Mouse (Mus musculus) right cerebral cortex, postnatal 10 days (tissue): ENCODE results near the gene Gm49321.

Experiments used
- DNase-seq, 2 experiments: peaks; one replicate each; pipeline ENCODE4 v3.0.0; 2021; ENCODE audit warnings: low spot score in 2 of 2

The Gm49321 gene

DNA sequence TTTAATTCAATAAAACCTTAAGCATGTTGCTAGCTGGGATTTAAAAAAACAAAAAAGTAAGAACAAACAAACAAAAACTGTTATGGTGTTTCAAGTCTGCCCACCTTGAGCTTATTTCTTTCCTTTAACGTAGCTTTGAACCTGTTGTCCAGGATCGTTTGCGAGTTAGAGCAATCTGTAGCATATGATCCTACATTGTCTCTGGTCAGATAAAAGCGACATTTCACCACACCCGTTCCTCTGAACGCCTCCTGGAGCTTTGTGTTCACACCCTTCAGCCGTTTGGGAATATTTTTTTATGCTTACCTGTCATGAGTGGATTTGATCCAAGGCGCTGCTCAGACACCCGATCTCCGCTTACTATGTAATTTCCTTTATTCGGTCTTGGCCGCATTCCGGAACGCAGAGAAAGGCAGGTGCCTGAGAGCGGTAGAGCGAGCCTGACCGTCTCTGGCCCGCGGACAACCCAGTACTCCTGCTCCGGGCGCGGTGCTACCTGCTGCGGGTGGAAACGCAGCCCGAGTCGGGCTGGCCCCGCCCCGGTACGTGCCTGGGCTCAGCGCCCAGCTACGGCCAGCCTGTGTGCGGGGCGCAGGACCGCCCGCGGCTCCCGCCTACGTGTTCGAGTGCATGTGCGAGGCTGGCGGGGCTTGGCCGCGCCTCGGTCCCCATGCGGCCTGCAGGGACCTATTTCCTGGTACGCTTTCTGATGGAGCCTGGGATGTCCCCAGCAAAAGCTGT, 12.0 kb downstream of the Gm49321 start:
- peak; percentile 43 to 63 for DNase-seq

DNA sequence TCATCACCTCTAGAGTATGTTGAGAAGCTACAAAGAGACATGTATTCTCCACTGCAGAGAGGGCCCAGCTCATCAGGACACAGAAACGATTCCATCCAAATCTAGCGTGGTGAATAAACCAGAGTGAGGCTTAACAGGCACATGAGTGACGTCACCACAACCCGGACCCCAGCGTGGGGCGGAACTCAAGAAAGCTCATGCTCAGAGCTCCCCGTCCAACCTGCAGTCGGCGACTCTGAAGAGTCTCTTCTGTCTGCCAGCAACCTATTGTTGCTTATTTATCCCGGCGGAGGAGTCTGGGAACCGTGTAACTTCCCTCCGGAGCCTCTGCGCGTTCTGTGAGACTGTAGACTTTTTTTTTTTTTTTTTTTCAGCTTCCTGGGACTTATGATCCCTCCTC, 15.4 kb downstream of the Gm49321 start:
- peak; percentile 64 to 77 for DNase-seq

GRCm38 (mm10) chr12:73953420-73954186, 16.1 kb downstream of the Gm49321 start:
- DNase-seq, result no peak

DNA sequence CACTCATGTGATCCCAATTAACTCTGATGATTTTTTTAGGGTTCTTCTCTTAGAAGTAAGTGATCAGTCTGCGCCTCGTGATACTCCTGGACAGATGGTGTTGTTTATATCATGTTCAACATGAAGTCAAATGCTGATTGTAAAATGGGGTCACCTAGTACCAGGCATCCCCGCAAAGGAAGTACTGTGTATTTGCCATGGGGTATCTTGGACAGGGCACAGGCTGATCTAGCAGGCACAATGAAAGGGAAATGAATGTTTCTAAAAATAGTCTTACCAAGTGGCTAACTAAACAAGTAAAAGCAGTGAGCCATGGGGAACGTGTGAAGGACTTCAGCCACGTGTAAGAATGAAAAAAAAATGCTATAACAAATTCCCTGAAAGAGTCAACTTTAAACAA, 17.3 kb downstream of the Gm49321 start:
- no peak for DNase-seq

GRCm38 (mm10) chr12:73957676-73958075, 20.2 kb downstream of the Gm49321 start:
- DNase-seq, result peak; percentile 46 to 71

DNA sequence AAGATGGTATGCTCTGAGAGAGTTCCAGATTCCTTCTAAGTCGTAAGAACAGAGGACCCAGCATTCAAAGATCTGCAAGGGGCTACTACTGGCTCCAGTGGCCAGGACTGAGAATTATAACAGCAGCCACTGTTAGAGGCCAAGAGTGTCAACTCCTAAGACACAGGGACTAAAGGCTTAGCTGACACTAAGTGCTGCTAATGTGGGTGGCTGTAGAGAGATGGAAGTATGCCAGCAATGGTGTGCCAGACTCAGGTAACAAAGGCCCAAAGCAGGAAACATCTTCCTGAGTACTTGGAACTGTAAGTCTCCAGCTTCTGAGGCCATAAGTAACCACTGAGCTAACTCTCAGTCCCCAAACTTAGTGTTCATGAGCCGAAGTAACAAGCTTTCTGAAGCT, 21.4 kb downstream of the Gm49321 start:
- no peak for DNase-seq

DNA sequence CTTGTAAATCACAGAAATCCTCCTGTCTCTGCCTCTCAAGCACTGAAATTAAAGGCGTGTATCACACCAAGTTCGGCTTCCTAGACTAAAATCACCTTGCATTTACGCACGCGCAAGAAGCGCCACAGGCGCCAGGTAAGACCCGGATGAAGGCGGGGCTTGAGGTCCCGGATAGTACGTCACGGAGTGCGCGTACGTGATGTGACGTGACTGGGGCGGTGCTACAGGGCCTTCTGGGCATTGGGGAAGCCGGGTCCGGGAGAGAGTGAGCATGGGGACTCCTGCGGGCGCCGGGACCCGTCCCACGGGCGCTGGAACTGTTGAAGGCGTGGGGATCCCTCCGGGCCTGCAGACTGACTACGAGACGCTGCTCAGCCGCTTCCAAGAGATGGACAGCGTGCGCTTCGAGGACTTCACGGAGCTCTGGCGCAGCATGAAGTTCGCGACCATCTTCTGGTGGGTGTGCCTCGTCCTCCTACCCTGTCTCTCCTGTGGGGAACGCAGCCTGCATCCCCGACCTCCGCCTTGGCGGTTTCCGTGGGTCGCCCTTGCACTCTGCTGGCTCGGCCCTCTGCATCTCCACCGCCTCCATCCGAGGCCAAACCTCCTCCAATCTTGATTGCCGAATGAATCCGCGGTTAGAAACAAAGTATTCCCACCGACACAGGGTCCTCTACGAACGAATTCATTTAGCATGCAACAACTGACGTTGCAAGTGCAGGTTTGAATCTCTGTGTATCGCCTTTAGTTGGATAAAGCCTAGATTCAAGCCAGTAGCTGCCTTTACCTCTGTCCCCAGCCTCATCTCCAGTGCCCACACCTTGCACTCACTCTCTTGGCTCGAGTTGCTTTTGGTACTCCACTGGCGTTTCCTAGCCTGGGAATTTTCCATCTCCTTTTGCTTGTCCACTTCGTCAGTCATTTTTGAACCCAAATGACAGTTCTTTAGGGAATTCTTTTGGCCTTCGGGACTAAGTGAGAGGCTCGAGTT, 27.1 kb downstream of the Gm49321 start, which contains the start of gene Snapc1:
TSS of gene Snapc1 (plus strand) at position 191 of the 991 bp plus-strand sequence.
- DNase-seq, result peak; percentile 98

DNA sequence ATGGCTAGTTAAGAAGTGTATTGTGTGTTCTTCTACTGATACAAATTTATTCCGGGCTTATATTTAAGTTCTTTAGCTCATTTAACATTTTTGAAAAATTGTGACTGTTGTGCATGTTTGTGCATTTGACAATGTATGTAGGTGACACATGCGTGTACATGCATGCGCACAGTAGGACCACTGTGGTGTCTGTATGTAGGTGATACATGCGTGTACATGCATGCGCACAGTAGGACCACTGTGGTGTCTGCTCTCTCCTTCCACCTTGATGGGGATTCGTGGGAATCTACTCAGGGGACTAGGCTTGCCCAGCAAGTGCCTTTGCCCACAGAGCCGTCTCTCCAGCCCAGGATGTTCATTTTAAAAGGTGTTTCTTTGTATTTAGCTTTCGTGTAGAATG, 31.7 kb downstream of the Gm49321 start:
- DNase-seq, result no peak

GRCm38 (mm10) chr12:73974584-73974983, 37.1 kb downstream of the Gm49321 start:
- no peak for DNase-seq

GRCm38 (mm10) chr12:73978144-73978543, 40.7 kb downstream of the Gm49321 start:
- DNase-seq, result no peak

DNA sequence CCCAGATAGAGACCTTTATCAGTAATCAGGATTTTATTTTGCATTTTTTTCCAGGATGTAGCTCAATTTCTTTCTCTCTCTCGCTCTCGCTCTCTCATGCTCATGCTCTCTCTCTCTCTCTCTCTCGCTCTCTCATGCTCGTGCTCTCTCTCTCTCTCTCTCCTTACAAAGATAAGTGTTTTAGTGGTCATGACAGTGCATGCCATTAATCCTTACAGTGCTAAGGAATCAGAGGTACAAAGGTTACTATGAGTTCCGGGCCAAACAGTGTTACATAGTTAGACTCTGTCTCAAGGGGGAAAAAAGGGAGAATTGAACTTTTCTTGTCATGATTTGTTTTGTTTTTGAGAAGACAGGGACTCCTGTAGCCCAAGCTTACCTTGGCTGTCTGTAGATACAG, 42.2 kb downstream of the Gm49321 start:
- no peak for DNase-seq

DNA sequence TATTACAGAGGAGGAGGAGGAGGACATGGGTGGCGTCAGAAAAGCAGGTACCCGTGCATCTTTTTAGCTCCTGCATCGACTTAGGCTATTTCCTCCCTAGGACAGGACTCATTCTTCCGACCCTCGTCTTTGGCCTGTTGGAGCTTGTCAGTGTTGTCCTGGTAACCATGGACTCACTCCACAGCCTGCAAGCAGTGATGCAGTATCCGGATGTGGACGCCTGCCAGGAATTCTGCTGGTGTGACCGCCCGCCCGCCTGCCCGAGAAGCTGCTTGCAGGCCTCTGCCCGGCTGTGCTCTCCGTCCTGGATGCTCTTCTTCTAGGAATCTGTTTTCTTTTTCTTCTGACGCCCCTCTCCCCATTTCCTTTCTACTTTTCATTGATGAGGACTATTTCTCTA, 45.1 kb downstream of the Gm49321 start:
- peak; percentile 93 for DNase-seq

DNA sequence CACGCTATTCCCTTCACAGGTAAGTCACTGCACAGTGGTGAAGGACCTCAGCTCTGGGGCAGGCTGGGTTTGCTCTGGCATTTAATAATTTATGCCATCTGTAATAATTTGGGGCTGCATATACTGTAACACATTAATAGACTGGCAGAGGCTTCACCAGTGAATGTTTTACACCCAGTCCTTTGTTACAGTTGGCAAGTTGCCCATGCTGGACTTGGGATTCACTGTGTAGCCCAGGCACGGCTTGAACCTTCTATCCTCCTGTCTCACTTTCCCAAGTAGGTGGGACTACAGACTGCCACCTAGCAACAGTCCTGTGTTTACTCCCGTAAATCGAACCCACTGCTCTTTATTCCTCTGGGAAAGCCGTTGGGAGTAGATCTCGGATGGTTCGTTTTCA, 48.8 kb downstream of the Gm49321 start:
- DNase-seq, result no peak

- DNase-seq, result no peak
These were observed 51.0 kb downstream of the Gm49321 start for GRCm38 (mm10) chr12:73988393-73989008.

DNA sequence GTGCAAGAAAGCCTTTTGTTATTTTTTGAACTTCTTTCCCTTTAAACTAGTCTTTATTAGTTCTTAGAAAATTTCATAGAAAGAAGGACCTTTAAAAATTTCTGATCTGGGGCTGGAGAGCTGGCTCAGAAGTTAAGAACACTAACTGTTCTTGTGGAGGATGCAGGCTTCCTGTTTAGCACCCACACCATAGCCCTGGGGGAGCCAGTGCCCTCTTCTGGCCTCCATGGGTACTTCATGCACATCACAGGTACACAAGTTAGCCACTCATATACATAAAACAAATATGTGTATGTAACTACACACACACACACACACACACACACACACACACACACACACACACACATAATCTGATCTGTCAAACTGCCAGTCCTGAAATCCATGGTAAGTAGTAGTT, 52.1 kb downstream of the Gm49321 start:
- DNase-seq, result peak in 1 of 2 experiments; percentile 57

GRCm38 (mm10) chr12:73996906-73997296, 59.4 kb downstream of the Gm49321 start:
- DNase-seq, result peak in 1 of 2 experiments; percentile 59

DNA sequence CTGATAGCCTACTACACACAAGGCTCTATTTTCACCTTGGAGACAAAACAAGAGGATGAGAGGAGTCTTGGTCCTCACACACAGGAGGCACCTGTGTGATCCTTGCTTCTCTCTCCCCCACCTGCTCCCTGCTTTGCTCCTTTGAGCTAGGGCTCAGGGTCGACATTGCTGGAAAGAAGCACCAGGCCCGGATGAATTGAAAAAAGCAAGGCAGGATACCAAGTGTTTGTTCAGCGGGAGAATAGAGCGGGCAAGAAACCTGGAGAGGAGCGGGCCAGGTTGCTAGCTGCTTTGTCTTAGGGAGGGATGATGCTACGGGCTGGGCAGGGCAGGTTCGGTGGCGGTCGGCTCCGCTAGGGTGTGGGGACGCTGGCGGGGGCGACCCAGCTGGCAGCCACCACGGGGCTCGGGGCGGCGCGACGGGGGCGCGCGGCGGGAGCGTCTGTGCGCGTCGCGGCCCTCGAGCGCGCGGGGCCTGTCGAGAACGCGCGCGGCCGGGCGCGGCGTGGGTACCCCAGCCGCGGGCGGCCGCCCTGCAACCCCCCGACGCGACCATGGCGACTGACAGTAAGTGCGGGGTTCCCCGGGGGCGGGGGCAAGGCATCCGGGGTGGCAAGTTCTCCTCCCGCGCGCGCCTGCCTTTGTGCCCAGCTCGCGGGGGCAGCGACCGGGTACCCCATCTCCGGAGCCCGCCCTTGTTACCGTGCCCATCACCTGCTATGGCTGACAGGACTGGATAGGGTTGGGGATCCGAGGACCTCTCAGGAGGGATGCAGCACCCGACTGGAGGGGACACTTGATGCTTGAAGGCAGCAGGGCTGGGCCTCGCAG, 60.1 kb downstream of the Gm49321 start, which contains the start of gene Syt16:
TSS of gene Syt16 (plus strand) at position 365 of the 831 bp plus-strand sequence.
- DNase-seq, result peak; percentile 66 to 73

GRCm38 (mm10) chr12:73998128-73998456, 60.6 kb downstream of the Gm49321 start:
- peak in 1 of 2 experiments; percentile 45 for DNase-seq

DNA sequence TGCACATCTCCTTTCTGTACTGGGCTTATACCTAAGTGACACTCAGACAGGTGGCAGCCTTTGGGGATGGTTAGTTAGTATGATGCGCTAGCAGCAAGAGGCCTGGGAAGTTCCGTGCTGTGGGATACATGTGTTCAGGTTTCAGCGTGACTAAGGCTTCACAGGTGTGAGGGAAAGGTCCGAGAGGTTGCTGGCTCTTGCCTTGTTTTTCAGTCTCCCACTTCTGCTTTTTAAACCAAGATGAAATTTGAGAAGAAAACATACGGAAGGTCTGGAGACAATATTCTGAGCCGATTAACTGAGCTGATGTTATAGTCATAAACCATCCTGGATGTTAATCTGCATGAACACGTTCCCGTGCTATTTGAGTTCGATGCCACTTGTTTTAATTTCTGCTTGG, 65.0 kb downstream of the Gm49321 start:
- DNase-seq, result no peak

GRCm38 (mm10) chr12:74009448-74009911, 72.0 kb downstream of the Gm49321 start:
- DNase-seq, result peak; percentile 56 to 62
